Mouse (Mus musculus): Measurements from ENCODE around the gene Gm49387.

- TF ChIP-seq POLR2A (IDR thresholded peaks at IDR 0.05; ENCODE audit: low read depth, low read length) = no peak
- TF ChIP-seq CTCF (IDR thresholded peaks at IDR 0.05; ENCODE audit: borderline replicate concordance, insufficient read depth, low read length) = no peak
Measured at GRCm38 (mm10) chr14:31532656-31533055, 108.0 kb downstream of the Gm49387 start.
